Mouse (Mus musculus) kidney, postnatal 4 days (tissue): ENCODE results near the gene Hmcn1.
A peak's percentile ranks its signal among the peaks of the same experiment; 100 is the strongest.

Experiments used
- DNase-seq, 2 experiments: peaks; one replicate each; pipeline ENCODE4 v3.0.0; 2021; ENCODE audit warnings: mixed read lengths in 2 of 2

The Hmcn1 gene

GRCm38 (mm10) chr1:150873231-150873630 is 120.0 kb downstream of the Hmcn1 start:
- DNase-seq = peak; percentile 64 to 73

GRCm38 (mm10) chr1:150872105-150872504 is 121.1 kb downstream of the Hmcn1 start:
- DNase-seq = no peak

GRCm38 (mm10) chr1:150869189-150869588 is 124.0 kb downstream of the Hmcn1 start:
- DNase-seq = no peak

DNA sequence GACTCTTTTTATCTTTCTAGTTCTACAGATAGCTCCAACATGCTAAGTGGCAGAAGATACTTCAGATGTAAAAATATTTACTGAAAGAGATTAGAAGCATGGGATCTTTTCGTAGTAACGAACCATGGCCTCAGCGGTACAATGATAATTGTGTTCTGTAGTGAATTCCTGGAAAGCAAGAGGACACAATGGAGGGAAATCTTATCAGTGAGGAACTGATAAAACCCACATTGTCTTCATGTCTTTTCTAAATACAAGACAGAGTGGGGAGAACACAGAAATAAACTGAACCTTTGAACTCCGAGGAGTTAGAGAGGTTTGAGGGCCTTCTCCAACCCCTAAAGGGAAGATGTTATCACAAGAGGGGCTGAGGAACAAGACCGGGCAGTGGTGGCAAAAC is 126.6 kb downstream of the Hmcn1 start:
- no peak for DNase-seq

DNA sequence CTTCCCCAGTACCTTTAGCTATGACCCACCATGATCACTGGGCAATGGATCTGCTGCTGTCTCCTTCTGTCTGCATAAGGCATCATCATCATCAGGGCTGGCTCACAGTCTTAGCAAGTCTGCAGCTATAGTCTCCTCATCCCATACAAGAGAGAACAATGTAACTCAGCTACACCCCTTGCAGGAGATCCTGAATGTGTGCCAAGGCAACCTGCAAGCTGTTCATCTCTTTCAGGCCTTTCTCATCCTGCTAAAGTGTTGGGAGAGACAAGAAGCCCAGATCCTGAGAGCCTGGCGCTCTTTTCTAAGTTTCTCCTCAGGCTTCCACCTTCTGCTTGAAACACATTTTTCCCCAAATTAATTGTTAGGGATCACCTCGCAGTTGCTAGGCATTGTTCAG is 135.5 kb downstream of the Hmcn1 start:
- no peak for DNase-seq

- DNase-seq = no peak
Observed at GRCm38 (mm10) chr1:150833448-150833847, 159.8 kb downstream of the Hmcn1 start.

- no peak for DNase-seq
Observed at GRCm38 (mm10) chr1:150829851-150830250, 163.4 kb downstream of the Hmcn1 start.

- no peak for DNase-seq
Observed at GRCm38 (mm10) chr1:150827169-150827568, 166.1 kb downstream of the Hmcn1 start.

GRCm38 (mm10) chr1:150824334-150825005 is 168.8 kb downstream of the Hmcn1 start:
- no peak for DNase-seq

DNA sequence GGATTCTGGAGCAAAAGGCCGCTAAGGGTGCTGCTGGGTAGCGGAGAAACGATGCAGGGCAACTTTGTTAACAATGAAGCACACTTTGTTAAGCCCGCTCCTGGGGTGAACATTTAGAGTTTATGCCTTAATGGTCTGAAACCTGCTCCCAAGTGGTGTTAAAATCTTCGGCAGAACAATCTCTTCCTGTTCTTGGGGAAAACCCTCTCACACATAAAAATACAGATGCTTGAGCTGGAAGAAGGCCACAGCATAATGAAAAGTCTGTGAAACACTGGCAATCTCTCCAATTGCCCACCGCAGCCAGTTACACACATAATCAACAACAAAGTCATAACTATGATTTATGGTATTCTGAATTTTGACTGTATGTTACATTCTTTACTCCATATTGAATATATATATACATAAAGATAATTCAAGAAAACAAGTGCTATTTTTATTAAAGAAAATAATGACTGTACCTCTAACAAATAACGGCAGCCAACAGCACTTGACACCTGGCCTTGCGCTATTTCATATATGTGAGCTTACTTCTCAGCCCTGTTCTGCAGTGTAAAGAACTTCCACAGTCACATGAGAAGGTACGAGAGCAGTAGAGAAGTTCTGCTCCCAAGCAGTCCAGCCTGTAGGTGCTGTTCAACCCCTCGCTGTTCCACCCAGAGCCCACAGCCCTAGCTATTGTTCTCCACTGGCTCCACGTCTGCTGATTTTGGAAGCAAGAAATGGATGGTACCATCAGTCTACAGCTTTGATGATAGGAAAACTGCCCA is 177.0 kb downstream of the Hmcn1 start:
- DNase-seq = no peak

- DNase-seq = no peak
Observed at GRCm38 (mm10) chr1:150814917-150815316, 178.3 kb downstream of the Hmcn1 start.

GRCm38 (mm10) chr1:150813381-150813780 is 179.9 kb downstream of the Hmcn1 start:
- DNase-seq = no peak

DNA sequence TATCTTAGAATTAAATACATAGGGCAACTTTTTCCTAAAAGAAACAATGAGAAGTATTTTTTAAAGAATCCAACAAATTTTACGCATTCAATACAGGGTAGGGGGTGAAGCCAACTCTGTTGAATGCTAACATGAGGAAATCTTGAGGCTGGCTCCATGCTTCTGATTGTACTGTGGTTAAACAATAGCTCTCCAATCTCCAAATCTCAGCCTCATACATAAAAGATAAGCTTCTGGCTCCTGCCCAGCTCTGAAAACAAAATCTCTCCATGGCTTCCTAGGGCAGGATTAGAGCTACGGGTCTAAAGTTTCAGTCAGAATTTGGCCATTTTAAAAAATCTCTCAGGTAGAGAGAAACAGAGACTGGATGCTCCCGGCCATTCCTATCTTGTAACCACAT is 186.4 kb downstream of the Hmcn1 start:
- DNase-seq = no peak

- no peak for DNase-seq
Observed at GRCm38 (mm10) chr1:150805466-150805865, 187.8 kb downstream of the Hmcn1 start.

DNA sequence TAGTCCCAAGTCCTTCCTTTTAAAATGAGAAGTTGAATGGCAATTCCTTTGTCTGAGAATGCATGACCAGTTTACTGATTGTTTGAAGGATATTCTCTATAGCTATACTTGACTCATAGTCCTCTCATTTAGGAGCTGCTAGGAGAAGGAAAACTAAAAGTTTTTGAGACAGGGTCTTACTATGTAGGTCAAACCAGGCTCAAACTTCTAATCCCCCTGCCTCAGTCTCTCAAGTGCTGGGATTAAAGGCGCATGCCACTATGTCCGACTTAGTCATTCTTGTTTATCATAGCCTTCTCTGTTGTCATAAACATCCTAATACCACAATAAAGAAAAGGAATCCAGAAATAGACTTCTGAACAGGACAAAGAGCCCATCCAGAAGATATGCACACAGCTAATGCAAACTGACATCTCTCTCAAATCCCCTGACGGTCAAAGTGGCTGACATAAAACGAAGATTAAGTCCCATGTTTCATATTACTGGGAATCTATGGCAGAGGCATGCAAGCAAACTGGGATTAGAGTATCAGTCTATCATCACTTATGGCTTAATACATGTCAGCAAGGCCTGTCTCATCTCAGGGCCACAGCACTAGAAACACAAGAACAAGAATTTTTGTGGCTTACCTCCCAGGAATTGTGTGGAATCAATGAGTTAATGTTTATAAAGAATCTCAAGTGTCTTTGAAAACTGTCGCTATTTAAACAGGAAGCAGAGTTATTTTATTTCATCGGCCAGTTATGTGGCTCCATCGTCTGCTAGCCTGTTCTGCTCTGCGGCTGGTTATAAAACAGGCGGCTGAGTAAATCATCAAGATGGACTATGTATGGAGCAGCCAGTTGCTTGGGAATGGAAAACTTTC is 188.8 kb downstream of the Hmcn1 start:
- peak; percentile 19 to 45 for DNase-seq

DNA sequence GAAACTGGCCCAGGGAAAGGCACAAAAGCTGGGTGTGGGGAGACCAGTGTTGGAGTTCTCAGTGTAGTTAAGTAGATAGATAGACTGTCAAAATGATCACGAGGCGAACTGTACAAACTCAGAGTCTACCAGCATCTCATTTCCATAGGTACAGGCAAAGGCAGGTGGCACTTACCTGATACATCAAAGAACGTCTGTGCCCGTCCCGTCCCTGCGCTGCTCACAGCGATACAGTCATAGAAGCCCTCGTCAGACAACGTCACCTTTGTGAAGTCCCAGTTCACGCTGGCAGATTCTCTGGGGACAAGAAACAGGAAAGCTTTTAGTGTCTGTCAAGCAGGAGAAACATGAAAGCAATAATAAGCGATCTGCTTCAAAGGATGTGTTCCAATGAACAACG is 190.6 kb downstream of the Hmcn1 start:
- no peak for DNase-seq

DNA sequence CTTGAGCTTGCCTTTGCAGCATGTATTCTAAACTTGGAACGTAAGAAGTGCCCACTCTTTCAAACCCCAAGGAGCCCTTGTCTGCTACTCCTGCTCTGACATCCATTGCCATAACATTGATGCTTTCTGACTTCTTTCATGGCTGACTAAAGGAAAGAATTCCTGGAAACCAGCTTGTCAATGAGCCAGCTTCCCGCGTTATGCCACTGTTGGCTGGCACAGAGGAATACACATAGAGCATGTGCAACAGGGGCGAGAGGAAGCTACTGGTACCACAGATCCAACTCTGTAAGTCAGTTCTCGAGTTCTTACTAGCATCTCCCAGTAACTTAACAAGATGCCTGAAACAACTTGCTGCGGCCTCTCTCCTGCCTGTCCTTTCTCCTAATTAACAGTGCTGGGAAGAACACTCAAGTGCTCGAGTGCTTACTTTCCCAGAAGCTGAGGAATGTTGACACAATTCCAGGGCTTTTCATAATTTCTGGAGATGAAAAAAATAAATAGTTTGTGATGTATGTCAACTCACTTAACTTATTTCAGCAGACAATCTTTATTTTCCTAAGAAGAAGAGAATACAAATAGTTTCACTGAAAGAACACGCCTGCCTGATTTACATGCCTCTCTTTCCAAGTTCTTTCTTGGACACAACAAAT is 192.5 kb downstream of the Hmcn1 start:
- peak in 1 of 2 experiments; percentile 27 for DNase-seq

- DNase-seq = no peak
Observed at GRCm38 (mm10) chr1:150798651-150799050, 194.6 kb downstream of the Hmcn1 start.

DNA sequence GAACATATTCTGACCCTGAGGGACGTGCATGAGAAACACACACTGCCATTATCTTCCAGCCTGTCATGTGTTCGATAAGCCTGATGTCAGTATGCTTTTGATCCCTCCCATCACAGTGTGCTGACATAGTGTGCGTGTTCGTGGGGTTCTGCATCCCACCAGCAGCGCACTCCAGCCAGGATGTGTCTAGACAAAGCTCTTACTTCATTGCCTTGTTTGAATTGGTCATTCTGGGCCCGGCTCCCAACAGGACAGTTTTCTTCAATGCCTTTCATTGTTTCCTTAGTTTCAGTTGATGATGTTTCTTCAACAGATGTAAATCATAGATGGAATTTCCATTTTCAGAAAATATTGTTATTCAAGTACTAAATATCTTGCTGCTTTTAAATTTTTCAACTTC is 206.5 kb downstream of the Hmcn1 start:
- peak; percentile 25 to 55 for DNase-seq

DNA sequence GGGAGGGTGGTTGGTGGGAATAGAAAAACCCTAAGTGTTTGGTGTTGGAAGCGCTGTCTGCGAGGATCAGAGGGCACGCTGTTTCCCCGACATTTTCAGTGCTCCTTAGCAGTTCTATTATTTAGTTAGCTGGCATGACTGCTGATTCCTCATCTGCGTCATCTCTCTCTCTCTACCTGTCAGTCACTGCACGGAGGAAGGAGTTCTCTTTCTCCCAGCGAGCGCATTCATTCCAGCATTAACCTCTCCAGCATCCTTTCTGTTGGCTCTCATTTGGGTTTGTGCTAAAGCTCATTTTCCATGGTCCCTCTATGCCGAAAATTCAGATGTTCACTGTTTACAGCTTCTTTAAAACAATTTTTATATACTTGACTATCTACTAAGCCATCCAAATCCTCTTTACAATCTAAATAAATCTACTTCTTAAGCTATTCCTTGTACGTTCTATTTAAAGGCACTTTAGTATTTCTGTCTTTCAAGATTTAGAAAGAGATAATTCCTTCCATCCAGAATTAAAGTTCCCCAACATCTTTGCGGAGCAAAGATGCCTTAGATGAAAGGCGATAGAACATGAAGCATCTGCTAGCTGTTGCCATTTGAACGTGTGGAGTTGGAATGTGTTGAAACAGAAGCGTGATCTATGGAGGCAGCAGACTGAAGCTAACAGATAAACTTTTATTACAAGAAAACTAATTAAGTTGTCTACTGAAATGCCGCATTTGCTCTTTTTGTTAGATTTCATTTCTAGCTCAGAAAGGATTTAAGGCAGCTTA is 210.0 kb downstream of the Hmcn1 start:
- DNase-seq = no peak

GRCm38 (mm10) chr1:150779902-150780301 is 213.3 kb downstream of the Hmcn1 start:
- no peak for DNase-seq

- no peak for DNase-seq
Observed at GRCm38 (mm10) chr1:150776741-150777140, 216.5 kb downstream of the Hmcn1 start.
